Mouse (Mus musculus) hindbrain, embryonic 13.5 days (tissue): ENCODE results near the gene Ubxn6. TPM values are rescaled to one million over a fixed set of nuclear protein-coding genes. Genes with fewer than 3 reads are reported as not detected.
A peak's percentile ranks its signal among the peaks of the same experiment; 100 is the strongest.

Experiments
- ATAC-seq: fragments of 200-750 bp; cut with Nextera tagmentation; 2 replicates; pipeline ENCODE4 v1.8.0; 2017; ENCODE audit warnings: moderate TSS enrichment; ENCODE audit not compliant: low FRiP score
- H3K27ac ChIP-seq: fragments of 300-500 bp; sonication (generic); 2 replicates; pipeline ENCODE4 v1.5.1; 2015; ENCODE audit warnings: inconsistent platforms, mild to moderate bottlenecking, moderate library complexity
- H3K27me3 ChIP-seq: fragments of 300-500 bp; sonication (generic); 2 replicates; pipeline ENCODE4 v1.6.1; 2015; ENCODE audit warnings: mild to moderate bottlenecking, inconsistent platforms
- H3K36me3 ChIP-seq: fragments of 300-500 bp; sonication (generic); 2 replicates; pipeline ENCODE4 v1.6.1; 2015; ENCODE audit warnings: mild to moderate bottlenecking, inconsistent platforms
- H3K4me1 ChIP-seq: fragments of 300-500 bp; sonication (generic); replicated peaks from 2 replicates; pipeline ENCODE4 v1.6.1; 2015; ENCODE audit warnings: inconsistent platforms
- H3K4me2 ChIP-seq: fragments of 300-500 bp; sonication (generic); 2 replicates; pipeline ENCODE4 v1.6.1; 2015; ENCODE audit warnings: inconsistent platforms, mild to moderate bottlenecking, moderate library complexity
- H3K4me3 ChIP-seq: fragments of 300-500 bp; sonication (generic); 2 replicates; pipeline ENCODE4 v1.5.1; 2015; ENCODE audit warnings: mild to moderate bottlenecking, inconsistent platforms
- H3K9ac ChIP-seq: fragments of 300-500 bp; sonication (generic); 2 replicates; pipeline ENCODE4 v1.6.1; 2015; ENCODE audit warnings: mild to moderate bottlenecking, inconsistent platforms
- H3K9me3 ChIP-seq: fragments of 300-500 bp; sonication (generic); 2 replicates; pipeline ENCODE4 v1.6.1; 2016; ENCODE audit warnings: inconsistent platforms
- WGBS: fragments of 180-500 bp; shearing (Covaris S2); methylation state at CpG from one replicate; pipeline ENCODE4 v1.1.7; 2015; 5-methylcytosine and 5-hydroxymethylcytosine counted together
- polyA plus RNA-seq: library from polyadenylated mRNA; unstranded; fragments of >200 nt; fragmentation: Nextera tagmentation; extraction: Ambion mirVana; gene quantifications from 2 replicates; pipeline ENCODE4 v1.2.1, GENCODE M21; 2015

Ubxn6 gene
- polyA plus RNA-seq, 1 experiment from 2014 or later: 86.0 TPM

- Histone ChIP-seq H3K4me3 (peak overlapping the region; percentile 27), H3K9me3 (no peaks in the 10 kb centered on the region), H3K4me1 (peaks cover 55% of the 10 kb centered on the region), H3K27ac (peak overlapping the region; percentile 1; the same call in 1 of the 2 replicates), H3K4me2 (peak overlapping the region; percentile 44), H3K27me3 (no peaks in the 10 kb centered on the region), H3K36me3 (peaks cover 26% of the 10 kb centered on the region), H3K9ac (0 out of 2 replicates have a peak overlapping the region, but pooled peaks have one; percentile 24)
- WGBS: 38% methylated on average over 13 of the region's 13 CpGs
- ATAC-seq: peak; percentile 29
Observed at GRCm38 (mm10) chr17:56036901-56037287, 37.9 kb downstream of the Ubxn6 start.

DNA sequence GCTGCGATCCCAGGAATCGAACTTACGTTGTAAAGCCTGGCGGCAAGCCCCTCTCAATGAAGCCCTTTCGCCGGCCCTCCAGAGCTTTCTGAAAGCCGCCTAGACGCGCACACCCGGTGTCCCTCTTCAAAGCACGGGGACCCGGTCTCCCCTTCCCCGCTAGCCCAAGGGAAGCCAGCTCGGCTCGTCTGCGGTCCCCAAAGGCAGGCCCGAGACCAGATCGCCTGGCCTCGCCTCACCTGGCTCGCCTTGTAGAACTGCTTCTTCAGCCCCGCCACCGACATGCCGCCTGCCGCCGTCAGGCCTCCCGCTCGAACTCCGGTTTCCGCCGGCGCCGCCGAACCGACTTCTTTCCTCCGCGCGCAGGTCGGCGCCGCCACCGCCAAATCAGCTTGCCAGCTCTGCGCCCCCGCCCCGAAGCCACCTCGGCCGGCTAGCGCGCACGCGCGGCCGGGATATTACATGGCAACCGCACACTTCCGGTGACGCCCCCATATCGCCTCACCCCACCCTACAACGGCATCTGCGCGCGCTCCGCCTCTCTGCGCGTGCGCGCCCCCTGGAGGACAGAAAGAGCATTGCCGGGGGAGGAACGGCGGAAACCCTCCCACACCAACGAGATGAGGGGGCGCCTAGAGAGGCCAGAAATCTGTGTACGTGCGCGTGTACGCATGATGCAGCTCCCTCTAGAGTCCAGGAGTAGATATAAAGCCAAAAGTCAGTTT, 38.5 kb downstream of the Ubxn6 start, which contains the start of gene Sh3gl1:
Sh3gl1 (minus strand) TSS at position 460 of the 725 bp plus-strand sequence.
- Histone ChIP-seq H3K4me3 (peak within 1 kb of the TSS; percentile 84), H3K27me3 (no peaks in the 10 kb centered on the region), H3K9me3 (no peaks in the 10 kb centered on the region), H3K9ac (peak within 1 kb of the TSS; percentile 93), H3K36me3 (peaks cover 27% of the 10 kb centered on the region), H3K4me2 (peak within 1 kb of the TSS; percentile 63), H3K4me1 (peaks cover 56% of the 10 kb centered on the region), H3K27ac (peak within 1 kb of the TSS; percentile 93)
- WGBS: under 1% methylated on average over 74 of the region's 74 CpGs
- peak; percentile 92 for ATAC-seq

DNA sequence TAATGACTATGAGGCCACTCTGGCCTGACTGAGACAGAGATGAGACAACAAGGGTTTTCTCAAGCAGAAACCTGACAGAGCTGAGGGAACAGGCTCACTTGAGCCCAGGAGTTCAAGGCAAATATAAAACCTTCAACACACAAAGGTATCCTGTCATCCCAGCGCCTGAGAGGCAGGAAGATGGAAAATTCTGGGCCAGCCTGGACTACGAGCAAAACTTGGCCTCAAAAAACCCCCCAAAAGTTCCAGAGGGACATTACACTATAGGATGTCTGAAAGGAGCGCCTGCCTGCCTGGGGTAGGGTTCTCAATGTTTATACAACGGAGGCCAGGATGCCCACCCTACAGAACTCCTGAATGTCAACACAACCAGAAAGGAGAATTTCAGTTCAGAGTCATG, 39.6 kb downstream of the Ubxn6 start:
- peak overlapping the region; percentile 84 for H3K4me3 ChIP-seq
- WGBS: 88% methylated on average over 4 of the region's 4 CpGs
- peak overlapping the region; percentile 93 for H3K9ac ChIP-seq
- H3K4me1 ChIP-seq: peaks cover 54% of the 10 kb centered on the region
- no peak for ATAC-seq
- H3K36me3 ChIP-seq: peaks cover 34% of the 10 kb centered on the region
- peak overlapping the region; percentile 63 for H3K4me2 ChIP-seq
- H3K27ac ChIP-seq: no peak overlapping the region
- no peaks in the 10 kb centered on the region for H3K9me3 ChIP-seq
- H3K27me3 ChIP-seq: no peaks in the 10 kb centered on the region

DNA sequence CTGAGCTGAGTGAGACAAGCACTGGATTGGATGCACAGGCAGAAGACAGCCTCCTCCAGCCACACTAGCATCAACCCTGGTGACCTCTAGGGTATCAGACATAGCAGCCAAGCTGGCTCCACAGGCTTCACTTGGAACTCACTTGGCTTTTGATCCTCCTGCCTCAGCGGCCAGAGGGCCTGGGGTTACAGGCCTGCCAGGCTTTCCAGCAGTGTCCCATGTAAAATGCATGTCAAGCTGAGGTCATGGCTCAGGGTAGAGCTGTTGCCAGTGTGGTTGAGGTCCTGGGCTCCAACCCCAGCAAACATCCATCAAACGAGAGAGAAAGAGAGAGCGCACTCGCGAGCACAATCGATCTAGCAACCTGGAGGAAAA, 40.1 kb downstream of the Ubxn6 start:
- peak overlapping the region; percentile 63; the same call in 1 of the 2 replicates for H3K4me2 ChIP-seq
- WGBS: 91% methylated on average over 6 of the region's 6 CpGs
- H3K9ac ChIP-seq: peak overlapping the region; percentile 93

GRCm38 (mm10) chr17:56034040-56034725, 40.6 kb downstream of the Ubxn6 start:
- WGBS: 95% methylated on average over 7 of the region's 7 CpGs
- H3K4me1 ChIP-seq: peaks cover 54% of the 10 kb centered on the region
- no peak overlapping the region for H3K27ac ChIP-seq
- peaks cover 42% of the 10 kb centered on the region for H3K36me3 ChIP-seq
- H3K9me3 ChIP-seq: no peaks in the 10 kb centered on the region
- peak overlapping the region; percentile 93; the same call in 1 of the 2 replicates for H3K9ac ChIP-seq
- H3K4me2 ChIP-seq: no peak overlapping the region; the same call in 1 of the 2 replicates
- no peak for ATAC-seq
- H3K27me3 ChIP-seq: no peaks in the 10 kb centered on the region
- H3K4me3 ChIP-seq: no peak overlapping the region

More for the DNA sequence above, 40.1 kb downstream of the Ubxn6 start:
- Histone ChIP-seq H3K27me3 (no peaks in the 10 kb centered on the region), H3K27ac (no peak overlapping the region), H3K9me3 (no peaks in the 10 kb centered on the region), H3K4me3 (no peak overlapping the region), H3K36me3 (peaks cover 37% of the 10 kb centered on the region), H3K4me1 (peaks cover 54% of the 10 kb centered on the region)
- no peak for ATAC-seq

DNA sequence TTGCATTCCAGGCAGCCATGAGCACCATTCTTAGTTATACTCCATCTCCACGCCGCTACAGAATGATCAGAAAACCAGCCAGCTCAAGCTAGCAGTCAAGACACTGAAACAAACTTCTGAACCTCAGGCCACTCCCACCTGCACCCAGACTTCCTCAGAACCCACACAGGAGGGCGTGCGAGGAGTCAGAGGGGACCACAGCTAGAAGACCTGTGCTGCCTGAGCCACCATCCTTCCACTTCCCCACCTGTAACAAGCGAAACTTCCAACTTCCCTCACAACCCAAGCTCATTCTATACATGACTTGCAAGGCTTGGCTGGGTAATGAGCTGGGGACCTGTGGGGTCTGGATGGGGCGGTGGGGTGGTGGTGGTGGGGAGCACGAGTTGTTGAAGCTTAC, 42.0 kb downstream of the Ubxn6 start:
- H3K4me1 ChIP-seq: peaks cover 60% of the 10 kb centered on the region
- 76% methylated on average over 7 of the region's 7 CpGs for WGBS
- H3K9ac ChIP-seq: peak overlapping the region; percentile 49; the same call in 1 of the 2 replicates
- no peak overlapping the region for H3K27ac ChIP-seq
- H3K27me3 ChIP-seq: no peaks in the 10 kb centered on the region
- no peak for ATAC-seq
- H3K9me3 ChIP-seq: no peaks in the 10 kb centered on the region
- peaks cover 56% of the 10 kb centered on the region for H3K36me3 ChIP-seq
- H3K4me2 ChIP-seq: no peak overlapping the region
- H3K4me3 ChIP-seq: no peak overlapping the region

GRCm38 (mm10) chr17:56032127-56032733, 42.6 kb downstream of the Ubxn6 start:
- Histone ChIP-seq H3K9me3 (no peaks in the 10 kb centered on the region), H3K4me3 (no peak overlapping the region), H3K4me1 (peaks cover 62% of the 10 kb centered on the region), H3K27me3 (no peaks in the 10 kb centered on the region), H3K36me3 (peaks cover 60% of the 10 kb centered on the region), H3K9ac (peak overlapping the region; percentile 24; the same call in 1 of the 2 replicates), H3K27ac (no peak overlapping the region), H3K4me2 (no peak overlapping the region)
- WGBS: 75% methylated on average over 6 of the region's 6 CpGs
- ATAC-seq: no peak

DNA sequence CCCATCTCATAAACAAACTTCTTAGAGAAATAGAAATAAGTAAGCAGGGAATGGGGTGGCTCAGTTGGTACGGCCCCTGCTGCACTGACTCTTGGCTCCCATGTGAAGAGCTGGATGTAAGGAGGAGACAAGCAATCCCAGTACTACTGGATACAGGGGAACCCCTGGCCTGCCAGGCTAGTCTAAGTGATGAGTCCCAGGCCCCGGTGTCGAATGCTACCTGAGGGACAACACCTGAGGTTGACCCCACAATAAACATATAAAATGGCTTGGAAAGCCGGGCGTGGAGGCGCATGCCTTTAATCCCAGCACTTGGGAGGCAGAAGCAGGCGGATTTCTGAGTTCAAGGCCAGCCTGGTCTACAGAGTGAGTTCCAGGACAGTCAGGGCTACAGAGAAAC, 43.4 kb downstream of the Ubxn6 start:
- peaks cover 64% of the 10 kb centered on the region for H3K4me1 ChIP-seq
- H3K4me3 ChIP-seq: no peak overlapping the region
- ATAC-seq: no peak
- no peaks in the 10 kb centered on the region for H3K9me3 ChIP-seq
- no peak overlapping the region for H3K4me2 ChIP-seq
- peaks cover 63% of the 10 kb centered on the region for H3K36me3 ChIP-seq
- H3K27me3 ChIP-seq: no peaks in the 10 kb centered on the region
- WGBS: 95% methylated on average over 7 of the region's 7 CpGs
- H3K9ac ChIP-seq: no peak overlapping the region; the same call in 1 of the 2 replicates
- H3K27ac ChIP-seq: no peak overlapping the region

GRCm38 (mm10) chr17:56030919-56031318, 43.9 kb downstream of the Ubxn6 start:
- no peak overlapping the region for H3K4me3 ChIP-seq
- 67% methylated on average over 5 of the region's 5 CpGs for WGBS
- no peaks in the 10 kb centered on the region for H3K27me3 ChIP-seq
- H3K27ac ChIP-seq: no peak overlapping the region
- no peak overlapping the region for H3K4me2 ChIP-seq
- no peak for ATAC-seq
- H3K9ac ChIP-seq: no peak overlapping the region
- H3K9me3 ChIP-seq: no peaks in the 10 kb centered on the region
- H3K36me3 ChIP-seq: peaks cover 63% of the 10 kb centered on the region
- peaks cover 63% of the 10 kb centered on the region for H3K4me1 ChIP-seq

GRCm38 (mm10) chr17:56030238-56030870, 44.5 kb downstream of the Ubxn6 start:
- peaks cover 57% of the 10 kb centered on the region for H3K4me1 ChIP-seq
- H3K36me3 ChIP-seq: peaks cover 63% of the 10 kb centered on the region
- no peaks in the 10 kb centered on the region for H3K27me3 ChIP-seq

DNA sequence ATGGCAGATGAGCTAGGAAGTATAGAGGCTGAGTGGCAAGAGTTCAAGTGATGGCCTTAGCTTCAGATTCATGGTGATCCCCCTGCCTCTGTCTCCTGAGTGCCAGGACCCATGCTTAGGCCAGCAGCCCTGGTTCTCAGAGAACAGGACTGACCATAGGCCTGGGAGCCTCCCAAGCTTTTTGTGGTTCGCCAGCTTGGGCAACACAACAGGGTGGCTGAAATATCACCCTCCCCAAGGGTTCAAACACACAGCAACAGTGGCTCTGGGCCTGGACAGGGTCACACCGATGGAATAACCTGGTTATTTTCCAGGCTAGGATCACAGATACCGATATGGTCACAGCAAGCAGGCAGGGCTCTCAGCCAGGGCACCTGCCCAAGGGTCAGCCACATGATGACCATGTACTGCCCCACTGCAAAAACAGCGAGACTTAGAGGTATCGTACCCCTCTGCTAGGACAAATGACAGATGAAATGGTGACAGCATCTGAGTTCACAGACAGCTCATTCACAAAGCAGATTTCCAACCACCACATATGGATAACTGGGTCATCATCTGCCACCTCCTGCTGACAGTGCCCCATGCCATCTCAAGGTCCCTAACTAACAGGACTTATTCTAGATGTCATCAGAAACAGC, 46.9 kb downstream of the Ubxn6 start:
- Histone ChIP-seq H3K27ac (no peak overlapping the region), H3K36me3 (peaks cover 51% of the 10 kb centered on the region), H3K4me2 (no peak overlapping the region), H3K9me3 (no peaks in the 10 kb centered on the region), H3K9ac (peak overlapping the region; percentile 39; the same call in 1 of the 2 replicates), H3K4me3 (no peak overlapping the region), H3K4me1 (peaks cover 51% of the 10 kb centered on the region), H3K27me3 (no peaks in the 10 kb centered on the region)
- 95% methylated on average over 5 of the region's 5 CpGs for WGBS
- ATAC-seq: no peak

More at GRCm38 (mm10) chr17:56030238-56030870, 44.5 kb downstream of the Ubxn6 start:
- WGBS: 89% methylated on average over 9 of the region's 9 CpGs
- H3K4me3 ChIP-seq: no peak overlapping the region
- H3K4me2 ChIP-seq: no peak overlapping the region
- H3K9ac ChIP-seq: no peak overlapping the region
- no peak overlapping the region for H3K27ac ChIP-seq
- no peak for ATAC-seq
- H3K9me3 ChIP-seq: no peaks in the 10 kb centered on the region
